Mouse (Mus musculus) adrenal gland, adult 2 months (tissue): ENCODE results near the gene Vars. TPM values are rescaled to one million over a fixed set of nuclear protein-coding genes. Genes with fewer than 3 reads are reported as not detected.

Source experiments
- DNase-seq: peaks from one replicate; pipeline ENCODE4 v3.0.0; 2021
- polyA plus RNA-seq: library from polyadenylated mRNA; depleted of rRNA; stranded (reverse); fragments of >200 nt; gene quantifications from 2 replicates; pipeline ENCODE4 v1.2.3, GENCODE M21; 2012
- total RNA-seq, 2 experiments: library from RNA; stranded (reverse); gene quantifications; 2 replicates each; pipeline ENCODE4 v1.2.3; 2021

Gene Vars
- total and polyA plus RNA-seq, 3 experiments, result 57.9 to 214 (median 60.2) TPM

GRCm38 (mm10) chr17:35048149-35048931, 47.6 kb downstream of the Vars start:
- no peak for DNase-seq

- DNase-seq, result no peak
These were observed 48.2 kb downstream of the Vars start for GRCm38 (mm10) chr17:35048932-35049440.

- DNase-seq, result peak; percentile 51
These were observed 48.8 kb downstream of the Vars start, which contains the start of gene Clic1 for GRCm38 (mm10) chr17:35049561-35050016. Clic1 (plus strand) TSS chr17:35049966.

GRCm38 (mm10) chr17:35050126-35050750, 49.5 kb downstream of the Vars start:
- peak; percentile 86 for DNase-seq

GRCm38 (mm10) chr17:35051156-35052086, 50.6 kb downstream of the Vars start:
- DNase-seq, result peak; percentile 86

GRCm38 (mm10) chr17:35052271-35052798, 51.5 kb downstream of the Vars start:
- DNase-seq, result no peak

GRCm38 (mm10) chr17:35055691-35056495, 55.1 kb downstream of the Vars start:
- no peak for DNase-seq

- no peak for DNase-seq
These were observed 56.3 kb downstream of the Vars start for GRCm38 (mm10) chr17:35057090-35057489.

GRCm38 (mm10) chr17:35058316-35058715, 57.5 kb downstream of the Vars start:
- no peak for DNase-seq

- DNase-seq, result peak; percentile 88
These were observed 58.4 kb downstream of the Vars start, which contains the start of gene Ddah2 for GRCm38 (mm10) chr17:35058911-35059892. Ddah2 (plus strand) TSS chr17:35059035.

- no peak for DNase-seq
These were observed 59.3 kb downstream of the Vars start for GRCm38 (mm10) chr17:35060071-35060470.

- no peak for DNase-seq
These were observed 60.0 kb downstream of the Vars start for GRCm38 (mm10) chr17:35060737-35061297.

- DNase-seq, result no peak
These were observed 60.5 kb downstream of the Vars start for GRCm38 (mm10) chr17:35061299-35061698.

- no peak for DNase-seq
These were observed 62.7 kb downstream of the Vars start for GRCm38 (mm10) chr17:35063466-35063865.

GRCm38 (mm10) chr17:35064378-35064877, 63.6 kb downstream of the Vars start:
- no peak for DNase-seq

GRCm38 (mm10) chr17:35064951-35065947, 64.5 kb downstream of the Vars start, which contains the start of gene Ly6g6c:
Ly6g6c (plus strand) TSS chr17:35065388.
- DNase-seq, result no peak
